Mouse (Mus musculus): ENCODE data around the gene Rhbg.

GRCm38 (mm10) chr3:88247666-88248065 lies 6.8 kb downstream of the Rhbg start:
- TF ChIP-seq CTCF (IDR thresholded peaks at IDR 0.05; ENCODE audit: extremely low read depth, insufficient read depth, insufficient read length, insufficient replicate concordance): no peak
- no peak for TF ChIP-seq POLR2A (IDR thresholded peaks at IDR 0.05; ENCODE audit: low read depth, low read length)

Data from spleen, adult 2 months (tissue).